Mouse (Mus musculus) ES-E14 (cell line): Measurements from ENCODE around the gene Samd13.

Experiments
- CHD2 ChIP-seq: IDR thresholded peaks from 2 replicates; pipeline ENCODE4 v1.6.1; 2014; ENCODE audit warnings: mild to moderate bottlenecking, low read depth, low read length, inconsistent platforms
- MAFK ChIP-seq: IDR thresholded peaks from 2 replicates; pipeline ENCODE4 v1.6.1; 2014; ENCODE audit warnings: mild to moderate bottlenecking, low read depth, low read length, inconsistent platforms; ENCODE audit not compliant: insufficient read depth
- ZC3H11A ChIP-seq: IDR thresholded peaks from 2 replicates; pipeline ENCODE4 v1.6.1; 2012; ENCODE audit warnings: low read depth, mild to moderate bottlenecking, inconsistent platforms, low read length, borderline replicate concordance

- TF ChIP-seq ZC3H11A (no peak), CHD2 (no peak), MAFK (no peak)
Observed at GRCm38 (mm10) chr3:146598411-146598810, 87.0 kb downstream of the Samd13 start.
